Mouse (Mus musculus): ENCODE results near the gene Tmem269. TPM values are rescaled to one million over a fixed set of nuclear protein-coding genes. Genes with fewer than 3 reads are reported as not detected.

Tmem269 gene
- polyA plus RNA-seq (2017; shearing (Covaris generic)) = under 1 TPM in 1 of 2 experiments, not detected in 1; 0.24 TPM

DNA sequence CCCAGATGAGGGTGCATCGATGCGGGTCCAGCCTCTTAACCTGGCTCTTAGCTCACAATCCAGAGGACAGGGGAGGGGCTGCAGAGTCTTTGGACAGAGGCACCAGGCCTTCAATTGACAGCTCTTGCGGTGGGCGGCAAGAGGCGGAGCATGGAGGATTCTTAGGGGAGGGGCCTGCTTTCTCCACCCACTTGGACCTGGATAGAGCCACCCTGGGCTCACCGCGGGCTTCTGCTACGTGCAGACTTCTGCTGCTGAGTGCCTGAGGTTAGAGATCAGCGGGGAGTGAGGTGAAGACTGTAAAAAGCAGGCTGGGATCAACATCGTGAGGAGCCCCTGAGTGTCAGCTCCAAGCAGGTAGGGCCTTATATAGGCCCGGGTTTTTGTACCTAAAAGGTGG, at the start of gene Tmem269:
Gene Tmem269 (minus strand): TSS at position 49 of the 400 bp plus-strand sequence.

DNA sequence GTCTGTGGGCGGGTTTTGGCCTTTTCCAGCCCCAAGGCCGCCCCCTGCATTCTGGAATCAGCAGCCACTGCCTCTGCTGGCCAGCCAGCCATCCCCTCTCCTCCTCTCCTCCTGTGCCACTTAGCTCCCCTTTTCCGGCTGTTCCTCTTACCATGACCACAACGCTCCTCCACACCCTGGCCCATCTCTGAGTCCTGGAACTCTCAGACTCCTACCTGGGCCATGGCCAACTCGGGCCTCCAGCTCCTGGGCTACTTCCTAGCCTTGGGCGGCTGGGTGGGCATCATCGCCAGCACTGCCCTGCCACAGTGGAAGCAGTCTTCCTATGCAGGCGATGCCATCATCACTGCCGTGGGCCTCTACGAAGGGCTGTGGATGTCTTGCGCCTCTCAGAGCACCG, 37.3 kb upstream of the Tmem269 start, which contains the start of gene Cldn19:
Gene Cldn19 (plus strand): TSS at position 64 of the 400 bp plus-strand sequence.

DNA sequence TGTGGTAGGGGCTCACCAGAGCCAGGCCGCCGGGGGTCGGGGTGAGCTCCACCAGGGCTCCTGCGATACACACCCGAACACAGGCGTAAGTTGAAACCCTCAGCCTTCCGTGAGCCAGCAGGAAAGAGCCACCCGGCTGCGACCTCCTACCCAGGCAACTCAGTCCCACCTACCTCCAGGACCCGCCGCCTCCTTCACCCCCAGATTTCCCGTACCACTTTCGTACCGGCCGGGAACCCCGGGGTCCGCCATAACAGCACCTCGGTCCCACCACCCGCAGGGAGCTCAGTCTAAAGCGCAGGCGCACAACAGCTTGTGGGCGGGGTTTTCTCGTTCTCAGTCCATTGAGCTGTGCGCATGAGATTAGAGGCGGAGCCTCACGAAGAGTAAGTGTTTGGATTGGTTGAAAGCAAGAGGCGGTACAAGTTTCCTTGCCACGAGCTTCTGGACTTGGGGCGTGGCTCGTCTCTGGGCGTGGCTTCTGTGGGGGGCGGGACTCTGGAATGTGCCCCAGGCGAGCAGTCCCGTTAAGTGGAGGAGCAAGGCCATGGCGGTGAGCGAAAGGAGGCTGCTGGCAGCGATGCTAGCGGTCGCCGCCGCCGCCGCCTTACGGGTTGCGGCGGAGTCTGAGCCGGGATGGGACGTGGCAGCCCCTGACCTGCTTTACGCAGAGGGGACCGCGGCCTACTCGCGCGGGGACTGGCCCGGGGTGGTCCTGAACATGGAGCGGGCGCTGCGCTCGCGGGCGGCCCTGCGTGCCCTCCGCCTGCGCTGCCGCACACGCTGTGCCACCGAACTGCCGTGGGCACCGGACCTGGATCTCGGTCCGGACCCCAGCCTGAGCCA, 14.6 kb upstream of the Tmem269 start, which contains the start of the genes AU022252 and P3h1:
Gene AU022252 (minus strand): TSS at position 303 of the 846 bp plus-strand sequence.
Gene P3h1 (plus strand): TSS at position 506 of the 846 bp plus-strand sequence.

GRCm38 (mm10) chr4:119194909-119195581, 23.0 kb downstream of the Tmem269 start, which contains the start of gene Svbp:
TSS of gene Svbp (plus strand) at chr4:119195306.

GRCm38 (mm10) chr4:119189864-119190263, 28.2 kb downstream of the Tmem269 start, which contains the start of gene Ermap:
TSS of gene Ermap (minus strand) at chr4:119190011.

DNA sequence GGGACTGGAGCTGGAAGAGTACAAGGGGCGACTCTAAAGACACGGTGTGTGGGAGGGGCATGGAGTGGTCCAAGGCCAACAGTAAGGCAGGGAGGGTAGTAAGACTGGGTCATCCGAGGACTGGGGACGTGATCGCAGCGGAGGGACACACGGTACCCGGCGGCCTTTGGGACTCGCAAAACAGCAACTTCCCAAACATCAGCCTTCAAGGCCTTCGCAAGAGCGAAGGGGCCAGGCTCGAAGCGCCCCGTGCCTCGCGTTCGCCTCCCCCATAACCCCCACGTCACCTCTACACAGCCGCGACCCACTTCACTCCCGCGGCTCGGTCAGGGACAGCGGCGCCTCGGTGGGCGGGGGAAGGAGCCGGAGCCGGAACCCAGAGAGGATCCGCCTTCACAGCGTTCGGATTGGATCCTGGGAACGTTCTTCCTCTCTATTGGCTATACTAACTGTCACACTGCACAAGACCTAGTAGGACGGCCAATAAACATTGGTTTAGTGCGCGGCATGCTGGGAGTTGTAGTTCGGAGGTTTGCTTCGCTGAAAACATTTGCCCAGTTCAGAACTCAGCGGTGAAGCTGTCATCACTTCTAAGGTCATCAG, 44.1 kb downstream of the Tmem269 start, which contains the start of gene Zfp691:
Gene Zfp691 (minus strand): TSS at position 345 of the 603 bp plus-strand sequence.

Other genes with a start within 250 kb of the Tmem269 start
- 10 to 100 TPM; 47.7 to 57.4 TPM for gene Slc2a1, start 109.5 kb downstream of the Tmem269 start, polyA plus RNA-seq (2017; shearing (Covaris generic))
- gene Zfp691, start 44.0 kb downstream of the Tmem269 start, polyA plus RNA-seq (2017; shearing (Covaris generic)) = 1 to 10 TPM; 3.3 to 3.7 TPM
- 1 to 10 TPM in 1 of 2 experiments, under 1 TPM in 1; 0.46 to 6.2 TPM for gene Ermap, start 28.2 kb downstream of the Tmem269 start, polyA plus RNA-seq (2017; shearing (Covaris generic))
- gene Svbp, start 22.9 kb downstream of the Tmem269 start, polyA plus RNA-seq (2017; shearing (Covaris generic)) = 10 to 100 TPM; 59.6 to 65.9 TPM
- gene AU022252, start 14.5 kb upstream of the Tmem269 start, polyA plus RNA-seq (2017; shearing (Covaris generic)) = 10 to 100 TPM; 14.2 to 20.5 TPM
- gene P3h1, start 14.7 kb upstream of the Tmem269 start, polyA plus RNA-seq (2017; shearing (Covaris generic)) = 1 to 10 TPM; 2.3 to 3.5 TPM
- gene Cldn19, start 37.2 kb upstream of the Tmem269 start, polyA plus RNA-seq (2017; shearing (Covaris generic)) = under 1 TPM in 1 of 2 experiments, not detected in 1; 0.42 TPM
- 100 to 1,000 TPM; 412 to 447 TPM for gene Ybx1, start 76.4 kb upstream of the Tmem269 start, polyA plus RNA-seq (2017; shearing (Covaris generic))
- 10 to 100 TPM; 33.5 to 41.9 TPM for gene Ppih, start 102.3 kb upstream of the Tmem269 start, polyA plus RNA-seq (2017; shearing (Covaris generic))
- gene Ccdc30, start 197.3 kb upstream of the Tmem269 start, polyA plus RNA-seq (2017; shearing (Covaris generic)) = 1 to 10 TPM; 3.0 to 5.3 TPM
- 10 to 100 TPM; 50.1 to 67.5 TPM for gene Ppcs, start 204.2 kb upstream of the Tmem269 start, polyA plus RNA-seq (2017; shearing (Covaris generic))
- under 1 TPM in 1 of 2 experiments, not detected in 1; 0.89 TPM for gene Zmynd12, start 204.6 kb upstream of the Tmem269 start, polyA plus RNA-seq (2017; shearing (Covaris generic))